Mouse (Mus musculus): ENCODE data around the gene Tbc1d9.

Gene Tbc1d9

GRCm38 (mm10) chr8:83178228-83178742, 13.1 kb downstream of the Tbc1d9 start:
- DNase-seq (ENCODE audit: low spot score), result no peak

DNA sequence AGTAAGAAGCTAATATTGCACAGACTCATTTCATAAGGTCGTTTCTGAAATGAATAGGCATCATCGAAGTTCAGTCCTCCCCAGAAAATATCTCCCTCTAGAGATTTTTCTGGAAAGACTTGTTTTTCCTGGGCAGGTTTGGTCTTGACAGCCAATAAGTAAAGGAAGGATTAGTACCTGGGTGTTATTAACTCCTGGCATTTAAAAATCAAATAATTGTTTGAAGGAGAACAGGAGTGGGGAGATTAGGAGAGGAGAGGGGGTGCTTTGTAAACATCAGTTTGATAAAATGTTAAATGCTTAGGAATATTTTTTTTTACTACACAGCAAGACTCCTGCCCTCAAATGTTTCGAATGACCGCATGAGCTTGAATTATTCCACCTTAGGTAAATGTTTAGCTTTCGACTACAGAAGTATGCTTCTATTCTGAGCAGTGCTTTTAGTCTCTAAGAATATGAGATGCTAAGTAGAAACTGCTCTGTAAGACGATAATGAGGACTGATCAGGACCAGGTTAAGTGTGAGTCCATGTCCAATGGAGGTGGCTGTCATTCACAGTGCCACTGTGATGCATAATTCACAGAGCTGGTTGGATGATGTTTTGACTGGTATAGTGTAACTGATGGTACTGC, 16.8 kb downstream of the Tbc1d9 start:
- no peak for DNase-seq (ENCODE audit: low spot score)

DNA sequence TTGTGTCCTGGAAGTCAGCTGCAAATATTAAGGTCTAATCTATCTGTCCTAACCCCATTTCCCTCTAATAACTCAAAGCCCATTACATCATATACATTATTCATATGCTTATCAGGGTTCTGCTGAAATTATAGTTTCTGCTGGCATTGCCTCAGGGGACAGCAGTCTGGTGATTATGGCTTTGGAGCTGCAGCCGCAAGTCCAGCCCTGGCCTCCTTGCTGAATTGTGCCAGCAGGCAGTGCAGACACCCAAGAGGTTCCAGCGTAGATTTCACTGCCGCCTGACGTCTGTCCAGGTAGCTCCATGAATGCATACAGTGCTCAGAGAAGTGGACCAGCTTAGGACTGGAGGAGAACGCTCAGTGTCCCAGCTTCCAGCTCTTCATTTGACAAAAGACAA, 17.6 kb downstream of the Tbc1d9 start:
- DNase-seq (ENCODE audit: low spot score), result no peak

GRCm38 (mm10) chr8:83186376-83186775, 21.2 kb downstream of the Tbc1d9 start:
- no peak for DNase-seq (ENCODE audit: low spot score)

- no peak for DNase-seq (ENCODE audit: low spot score)
Measured at GRCm38 (mm10) chr8:83187363-83187962, 22.3 kb downstream of the Tbc1d9 start.

- no peak for DNase-seq (ENCODE audit: low spot score)
Measured at GRCm38 (mm10) chr8:83189538-83190095, 24.5 kb downstream of the Tbc1d9 start.

GRCm38 (mm10) chr8:83196088-83196487, 30.9 kb downstream of the Tbc1d9 start:
- no peak for DNase-seq (ENCODE audit: low spot score)

- no peak for DNase-seq (ENCODE audit: low spot score)
Measured at GRCm38 (mm10) chr8:83199715-83200114, 34.6 kb downstream of the Tbc1d9 start.

GRCm38 (mm10) chr8:83200191-83201177, 35.3 kb downstream of the Tbc1d9 start:
- no peak for DNase-seq (ENCODE audit: low spot score)

- DNase-seq (ENCODE audit: low spot score), result no peak
Measured at GRCm38 (mm10) chr8:83202946-83203345, 37.8 kb downstream of the Tbc1d9 start.

- no peak for DNase-seq (ENCODE audit: low spot score)
Measured at GRCm38 (mm10) chr8:83205907-83206306, 40.8 kb downstream of the Tbc1d9 start.

DNA sequence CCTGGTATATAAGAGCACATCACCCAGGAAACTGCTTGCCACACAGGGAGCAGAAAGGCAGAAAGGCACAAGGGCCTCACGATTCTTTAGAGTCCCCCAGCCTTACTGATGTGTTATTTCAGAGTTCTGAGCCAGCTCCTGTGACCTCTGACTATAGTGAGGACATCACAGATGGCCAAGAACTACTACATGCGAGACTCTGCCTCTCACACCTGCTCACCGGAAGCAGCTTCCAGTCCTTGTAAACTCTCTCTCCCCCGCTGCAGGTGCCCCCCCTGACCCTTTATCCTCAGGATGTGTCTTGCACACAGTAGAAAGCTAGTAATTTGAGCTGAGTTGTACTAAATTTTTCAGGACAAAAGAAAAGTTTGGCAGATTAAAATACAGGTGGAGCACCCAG, 44.4 kb downstream of the Tbc1d9 start:
- no peak for DNase-seq (ENCODE audit: low spot score)

DNA sequence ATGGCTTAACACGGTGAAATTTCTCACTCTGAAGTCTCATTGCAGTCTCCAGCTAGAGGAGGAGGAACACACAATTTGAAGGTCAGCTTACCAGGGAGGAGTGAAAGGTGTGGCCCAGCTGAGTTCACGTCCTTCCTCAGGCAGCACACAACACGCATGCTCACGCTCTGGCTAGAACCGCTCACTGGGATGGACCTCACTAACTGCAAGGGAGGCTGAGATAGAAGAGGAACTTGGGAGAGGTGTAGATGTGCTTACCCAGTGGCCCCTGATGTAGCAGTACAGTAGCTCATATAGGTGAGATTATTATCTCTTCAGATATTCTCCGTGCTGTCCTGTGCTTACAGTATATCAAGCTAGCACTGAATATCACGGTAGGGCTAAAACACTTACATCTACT, 45.5 kb downstream of the Tbc1d9 start:
- no peak for DNase-seq (ENCODE audit: low spot score)

DNA sequence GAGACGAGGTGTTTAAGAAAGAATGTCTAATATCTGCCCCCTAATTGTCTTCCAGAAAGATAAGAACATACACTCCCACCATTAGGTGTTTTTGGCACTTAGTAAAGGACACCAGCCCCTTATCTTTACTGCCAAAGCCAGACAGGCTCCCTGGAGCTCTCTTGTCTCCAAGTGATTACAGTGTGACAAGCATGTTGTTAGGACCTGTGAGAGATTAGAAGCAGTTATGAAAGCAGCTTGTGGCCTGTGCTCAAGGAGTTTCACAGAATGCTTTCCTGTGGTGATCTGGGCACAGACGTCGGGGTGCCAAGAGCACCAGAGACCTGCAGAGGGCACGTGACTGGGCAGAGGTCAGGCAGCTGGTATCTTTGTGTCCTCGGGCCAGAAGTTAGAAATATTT, 49.9 kb downstream of the Tbc1d9 start:
- no peak for DNase-seq (ENCODE audit: low spot score)

DNA sequence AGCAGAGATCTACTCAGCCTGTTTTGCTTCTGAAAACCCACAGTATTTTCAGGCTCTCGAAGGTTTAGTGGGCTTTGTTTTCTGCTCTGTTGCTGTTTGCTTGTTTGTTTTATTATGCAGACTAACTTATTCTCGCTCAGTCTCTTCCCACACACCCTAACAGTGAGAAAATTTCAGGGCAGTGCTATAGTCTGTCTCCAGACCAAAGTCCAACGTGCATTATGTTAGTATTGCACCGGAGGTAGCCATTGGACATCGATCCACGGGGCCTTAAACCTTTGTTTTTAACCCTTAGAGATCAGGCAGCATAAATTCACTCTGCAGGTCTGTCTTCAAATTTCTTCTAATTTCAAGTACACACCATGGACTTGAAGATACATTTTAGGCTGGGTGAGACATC, 51.4 kb downstream of the Tbc1d9 start:
- DNase-seq (ENCODE audit: low spot score), result no peak

DNA sequence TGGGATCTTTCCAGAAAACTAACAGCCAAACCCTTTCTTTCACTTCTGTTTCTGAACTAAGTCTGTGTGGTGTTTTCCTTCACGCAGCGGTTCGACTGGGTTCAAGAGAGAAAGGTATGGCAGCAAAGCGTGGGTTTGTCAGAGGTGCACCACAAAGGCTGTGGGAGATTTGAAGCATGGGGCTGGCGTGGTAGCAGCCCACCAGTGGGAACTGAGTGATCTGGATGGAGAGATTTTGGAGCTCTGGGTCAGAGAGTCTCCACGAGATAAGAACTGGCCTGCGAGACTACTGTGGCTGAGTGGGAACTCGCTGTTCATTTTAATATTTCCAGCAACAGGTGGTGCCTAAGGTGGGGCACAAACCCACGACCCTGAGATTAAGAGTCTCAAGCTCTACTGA, 52.0 kb downstream of the Tbc1d9 start:
- no peak for DNase-seq (ENCODE audit: low spot score)

GRCm38 (mm10) chr8:83217891-83218290, 52.7 kb downstream of the Tbc1d9 start:
- no peak for DNase-seq (ENCODE audit: low spot score)

GRCm38 (mm10) chr8:83219392-83219791, 54.2 kb downstream of the Tbc1d9 start:
- no peak for DNase-seq (ENCODE audit: low spot score)

DNA sequence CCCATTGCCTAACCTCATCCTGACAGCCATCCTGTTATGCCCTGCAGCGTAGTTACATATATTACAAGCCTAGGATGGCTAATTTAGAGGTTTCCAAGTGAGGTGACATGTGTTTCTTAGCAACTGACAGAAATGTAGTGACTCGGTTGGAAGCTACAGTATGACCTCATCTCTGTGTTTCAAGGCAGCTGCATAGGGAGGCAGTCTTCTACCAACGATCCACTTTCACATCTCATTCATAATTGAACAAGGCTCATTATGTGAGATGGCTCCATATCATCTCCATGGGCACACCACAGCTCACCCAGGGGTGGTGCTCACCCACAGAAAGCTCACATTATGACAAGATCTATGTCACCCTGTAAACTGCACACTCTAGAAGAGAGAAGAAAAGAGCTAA, 55.6 kb downstream of the Tbc1d9 start:
- no peak for DNase-seq (ENCODE audit: low spot score)

- DNase-seq (ENCODE audit: low spot score), result no peak
Measured at GRCm38 (mm10) chr8:83224754-83225416, 59.7 kb downstream of the Tbc1d9 start.

GRCm38 (mm10) chr8:83225598-83225997, 60.4 kb downstream of the Tbc1d9 start:
- no peak for DNase-seq (ENCODE audit: low spot score)

DNA sequence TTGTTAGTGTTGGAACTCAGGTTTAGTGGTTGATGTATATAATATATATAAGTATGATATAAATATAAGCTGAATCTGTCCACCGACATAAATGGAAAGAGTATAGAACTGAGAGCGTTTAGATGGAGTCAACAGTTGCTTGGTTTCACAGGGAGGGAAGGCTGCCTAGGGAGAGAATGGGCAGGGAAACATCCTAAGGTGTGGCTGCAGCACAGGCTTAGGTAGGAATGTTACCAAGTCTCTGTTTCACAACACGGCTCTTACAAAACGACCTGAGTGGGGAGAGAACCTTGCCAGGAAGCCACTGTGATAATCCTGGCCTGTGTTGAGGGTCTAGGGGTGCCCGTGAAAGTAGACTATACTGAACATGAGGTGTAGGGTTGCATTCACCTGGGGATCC, 62.2 kb downstream of the Tbc1d9 start:
- DNase-seq (ENCODE audit: low spot score), result no peak
